ENCODE assay signal across 26 mouse cellular contexts in genomic region chr6:60979039-60979438, GRCm38 (mm10). TPM values are rescaled to one million over a fixed set of nuclear protein-coding genes. Genes with fewer than 3 reads are reported as not detected.
DNase-seq lines count a peak whose midpoint lies in the region; ATAC-seq and TF ChIP-seq lines count a peak whose summit lies in the region.
"Had no signal": no experiment of that assay in that cellular context is flagged by ENCODE, and none has a peak within 500 bp of the region (broad histone marks: within the 10 kb centered on the region; RNA-seq: fewer than 3 reads in every experiment).

No protein-coding gene starts in this region.

- no peak overlapping the region for H3K4me3 ChIP-seq in kidney, embryonic 14.5 days (ENCODE audit: low read length)
- no peak overlapping the region for H3K4me3 ChIP-seq in intestine, embryonic 15.5 days (replicated peaks)
- no peak overlapping the region for H3K4me3 ChIP-seq in intestine, postnatal 0 days (ENCODE audit: low read depth, low read length)
- H3K4me3 ChIP-seq: embryonic facial prominence, embryonic 12.5 days; embryonic facial prominence, embryonic 15.5 days; heart, embryonic 10.5 days; heart, embryonic 13.5 days had no signal

- 70% methylated on average over 2 of the region's 2 CpGs for WGBS in kidney, embryonic 14.5 days
- 43% methylated on average over 2 of the region's 2 CpGs for WGBS in intestine, embryonic 15.5 days
- 38% methylated on average over 2 of the region's 2 CpGs for WGBS in intestine, postnatal 0 days

- no peaks in the 10 kb centered on the region for H3K27me3 ChIP-seq in kidney, embryonic 14.5 days (ENCODE audit: control insufficient read depth, insufficient read depth, low read length)
- no peaks in the 10 kb centered on the region for H3K27me3 ChIP-seq in intestine, embryonic 15.5 days (replicated peaks)
- no peaks in the 10 kb centered on the region for H3K27me3 ChIP-seq in intestine, postnatal 0 days (replicated peaks; ENCODE audit: control insufficient read depth, insufficient read depth, low read length)
- H3K27me3 ChIP-seq: embryonic facial prominence, embryonic 12.5 days; embryonic facial prominence, embryonic 15.5 days; heart, embryonic 13.5 days had no signal

- no peaks in the 10 kb centered on the region for H3K36me3 ChIP-seq in kidney, embryonic 14.5 days (ENCODE audit: control insufficient read depth, insufficient read depth, low read length)
- no peaks in the 10 kb centered on the region for H3K36me3 ChIP-seq in intestine, embryonic 15.5 days
- H3K36me3 ChIP-seq in intestine, postnatal 0 days (ENCODE audit: control insufficient read depth, insufficient read depth), result no peaks in the 10 kb centered on the region
- H3K36me3 ChIP-seq: embryonic facial prominence, embryonic 12.5 days; embryonic facial prominence, embryonic 15.5 days; heart, embryonic 10.5 days; heart, embryonic 13.5 days had no signal

- no peak overlapping the region for H3K4me2 ChIP-seq in kidney, embryonic 14.5 days (replicated peaks; ENCODE audit: low read depth, low read length)
- H3K4me2 ChIP-seq in intestine, embryonic 15.5 days (replicated peaks), result no peak overlapping the region
- H3K4me2 ChIP-seq in intestine, postnatal 0 days (replicated peaks; ENCODE audit: low read depth), result no peak overlapping the region
- H3K4me2 ChIP-seq: embryonic facial prominence, embryonic 12.5 days; embryonic facial prominence, embryonic 15.5 days; heart, embryonic 13.5 days; hindbrain, embryonic 14.5 days had no signal

- H3K4me1 ChIP-seq in kidney, embryonic 14.5 days (ENCODE audit: control insufficient read depth, insufficient read depth, low read length), result no peaks in the 10 kb centered on the region
- no peaks in the 10 kb centered on the region for H3K4me1 ChIP-seq in intestine, embryonic 15.5 days (replicated peaks)
- H3K4me1 ChIP-seq in intestine, postnatal 0 days (replicated peaks; ENCODE audit: control insufficient read depth, insufficient read depth, low read length), result no peaks in the 10 kb centered on the region
- H3K4me1 ChIP-seq: embryonic facial prominence, embryonic 12.5 days; embryonic facial prominence, embryonic 15.5 days; heart, embryonic 10.5 days; heart, embryonic 13.5 days had no signal

- no peak overlapping the region; the same call in 1 of the 2 replicates for H3K27ac ChIP-seq in kidney, embryonic 14.5 days (ENCODE audit: low read depth, low read length)
- no peak overlapping the region for H3K27ac ChIP-seq in intestine, embryonic 15.5 days
- H3K27ac ChIP-seq in intestine, postnatal 0 days (ENCODE audit: low read depth, low read length), result no peak overlapping the region
- H3K27ac ChIP-seq: embryonic facial prominence, embryonic 12.5 days; embryonic facial prominence, embryonic 15.5 days; heart, embryonic 10.5 days; heart, embryonic 13.5 days; hindbrain, embryonic 14.5 days had no signal

- TF ChIP-seq CTCF in intestine, postnatal 0 days (IDR thresholded peaks at IDR 0.05; ENCODE audit: low read depth), result no peak

- ATAC-seq in kidney, embryonic 14.5 days (ENCODE audit: low FRiP score, low TSS enrichment), result peak; percentile 72; the same call in 1 of the 2 replicates
- peak; percentile 96 for ATAC-seq in intestine, embryonic 15.5 days
- peak; percentile 70 for ATAC-seq in intestine, postnatal 0 days
- ATAC-seq: forebrain, embryonic 14.5 days; forebrain, postnatal 0 days had no signal

- no peaks in the 10 kb centered on the region for H3K9me3 ChIP-seq in kidney, embryonic 14.5 days (ENCODE audit: control insufficient read depth, low read length)
- H3K9me3 ChIP-seq in intestine, embryonic 15.5 days, result no peaks in the 10 kb centered on the region
- no peaks in the 10 kb centered on the region for H3K9me3 ChIP-seq in intestine, postnatal 0 days (ENCODE audit: control insufficient read depth)
- H3K9me3 ChIP-seq: embryonic facial prominence, embryonic 12.5 days; embryonic facial prominence, embryonic 15.5 days; heart, embryonic 10.5 days; heart, embryonic 13.5 days had no signal

- no peak overlapping the region for H3K9ac ChIP-seq in kidney, embryonic 14.5 days (ENCODE audit: low read depth, low read length)
- H3K9ac ChIP-seq in intestine, embryonic 15.5 days, result no peak overlapping the region
- no peak overlapping the region for H3K9ac ChIP-seq in intestine, postnatal 0 days (ENCODE audit: low read depth, low read length)
- H3K9ac ChIP-seq: embryonic facial prominence, embryonic 12.5 days; embryonic facial prominence, embryonic 15.5 days; forebrain, postnatal 0 days; heart, embryonic 13.5 days; hindbrain, embryonic 14.5 days had no signal

- no peak for DNase-seq in kidney, adult 9 months
- peak; percentile 22 for DNase-seq in kidney, postnatal 10 days
- DNase-seq in thymus, postnatal 0 days (ENCODE audit: low spot score), result no peak
- no peak for DNase-seq in right cerebral cortex, postnatal 4 days
- DNase-seq in frontal cortex, postnatal 14 days (ENCODE audit: low spot score in 2 of 2), result no peak
- DNase-seq: adrenal gland, adult 2 months; adrenal gland, postnatal 14 days; B cell, adult 2 months; cerebellum, adult 11 months; cerebellum, adult 2 months; cerebellum, adult 9-11 months; cerebellum, postnatal 25 days; forebrain, postnatal 0 days; gastrocnemius, postnatal 25 days; heart, adult 18-20 months; heart, postnatal 14 days; heart, postnatal 4 days had no signal

RNA-seq across cellular contexts. Expression of gene Mmrn1, which starts 54.3 kb away (rescaled TPM):
- 4.6 and 7.3 TPM in 2 replicates for polyA plus RNA-seq in kidney, embryonic 14.5 days (2014; fragmentation: Nextera tagmentation; extraction: Ambion mirVana)
- polyA plus RNA-seq in intestine, embryonic 15.5 days (2015; fragmentation: Nextera tagmentation; extraction: Ambion mirVana), result 5.5 and 6.9 TPM in 2 replicates
- polyA plus RNA-seq in intestine, postnatal 0 days (2015; fragmentation: Nextera tagmentation; extraction: Ambion mirVana), result 7.2 and 8.3 TPM in 2 replicates
- 0.26 and 0.31 TPM in 2 replicates for polyA plus RNA-seq in thymus, postnatal 0 days (2015; fragmentation: Nextera tagmentation; extraction: Ambion mirVana)
- polyA plus RNA-seq: adrenal gland, adult 2 months; cerebellum, adult 2 months had no signal
